Mouse (Mus musculus) forelimb bud, embryonic 11.5 days (tissue): ENCODE measurements at regions not wholly inside any gene's neighbourhood (a gene's known extent, or its start where the extent isn't known, plus 50 kb on each side); places are given as distances from the start of the nearest gene placed in this dataset.
A peak's percentile ranks its signal among the peaks of the same experiment; 100 is the strongest.

ENCODE experiments used
- DNase-seq: peaks from one replicate; pipeline ENCODE4 v3.0.0-alpha.2; 2012; ENCODE audit warnings: low read depth, low spot score

- no peak for DNase-seq
Observed at GRCm38 (mm10) chr10:126641792-126642289, 259.3 kb downstream of the Atp23 start.

GRCm38 (mm10) chr10:126634731-126635130 is 266.4 kb downstream of the Atp23 start:
- DNase-seq: no peak

- DNase-seq: no peak
Observed at GRCm38 (mm10) chr10:126628057-126628456, 273.1 kb downstream of the Atp23 start.

- peak; percentile 69 for DNase-seq
Observed at GRCm38 (mm10) chr10:126625466-126625865, 275.7 kb downstream of the Atp23 start.

GRCm38 (mm10) chr10:126620802-126621201 is 280.4 kb downstream of the Atp23 start:
- DNase-seq: no peak

- no peak for DNase-seq
Observed at GRCm38 (mm10) chr10:126619970-126620369, 281.2 kb downstream of the Atp23 start.

- no peak for DNase-seq
Observed at GRCm38 (mm10) chr10:126612226-126612625, 288.9 kb downstream of the Atp23 start.

GRCm38 (mm10) chr10:126610506-126610905 is 290.6 kb downstream of the Atp23 start:
- DNase-seq: no peak

GRCm38 (mm10) chr10:126599686-126600085 is 301.5 kb downstream of the Atp23 start:
- no peak for DNase-seq

GRCm38 (mm10) chr10:126568155-126568554 is 333.0 kb downstream of the Atp23 start:
- DNase-seq: no peak

- no peak for DNase-seq
Observed at GRCm38 (mm10) chr10:126565326-126565725, 335.8 kb downstream of the Atp23 start.

- DNase-seq: no peak
Observed at GRCm38 (mm10) chr10:126555080-126555479, 346.1 kb downstream of the Atp23 start.

- DNase-seq: no peak
Observed at GRCm38 (mm10) chr10:126531950-126532349, 369.2 kb downstream of the Atp23 start.

GRCm38 (mm10) chr10:126531368-126531767 is 369.8 kb downstream of the Atp23 start:
- DNase-seq: peak; percentile 48

GRCm38 (mm10) chr10:126528801-126529200 is 372.4 kb downstream of the Atp23 start:
- no peak for DNase-seq

GRCm38 (mm10) chr10:126526186-126526585 is 375.0 kb downstream of the Atp23 start:
- DNase-seq: no peak

GRCm38 (mm10) chr10:126521836-126522815 is 379.0 kb downstream of the Atp23 start:
- peak; percentile 62 for DNase-seq

GRCm38 (mm10) chr10:126520973-126521372 is 380.2 kb downstream of the Atp23 start:
- no peak for DNase-seq

GRCm38 (mm10) chr10:126513185-126513584 is 388.0 kb downstream of the Atp23 start:
- DNase-seq: no peak

- DNase-seq: no peak
Observed at GRCm38 (mm10) chr10:126511511-126511910, 389.6 kb downstream of the Atp23 start.

GRCm38 (mm10) chr10:126505988-126506387 is 395.2 kb downstream of the Atp23 start:
- DNase-seq: no peak

GRCm38 (mm10) chr10:126502013-126502688 is 399.0 kb downstream of the Atp23 start:
- no peak for DNase-seq
